8 mouse cellular contexts compared by ENCODE assay signal in genomic region chr17:23677236-23677679, GRCm38 (mm10). TPM values are rescaled to one million over a fixed set of nuclear protein-coding genes. Genes with fewer than 3 reads are reported as not detected.
A peak's percentile ranks its signal among the peaks of the same experiment; 100 is the strongest.
DNase-seq lines count a peak whose midpoint lies in the region; ATAC-seq lines count a peak whose summit lies in the region.

Gene Tnfrsf12a (minus strand): TSS chr17:23677468.

- H3K9ac ChIP-seq in forebrain, embryonic 13.5 days: peak within 1 kb of the TSS; percentile 69
- peak within 1 kb of the TSS; percentile 64 for H3K9ac ChIP-seq in lung, embryonic 16.5 days (ENCODE audit: low read length)

- peaks cover 69% of the 10 kb centered on the region for H3K27me3 ChIP-seq in forebrain, embryonic 13.5 days
- H3K27me3 ChIP-seq in lung, embryonic 16.5 days (ENCODE audit: control insufficient read depth, insufficient read depth, low read depth, low read length): peaks cover 31% of the 10 kb centered on the region

- H3K9me3 ChIP-seq in forebrain, embryonic 13.5 days (replicated peaks): no peaks in the 10 kb centered on the region
- no peaks in the 10 kb centered on the region for H3K9me3 ChIP-seq in lung, embryonic 16.5 days (ENCODE audit: control insufficient read depth, low read length)

- H3K4me2 ChIP-seq in forebrain, embryonic 13.5 days: peak within 1 kb of the TSS; percentile 91
- peak within 1 kb of the TSS; percentile 74 for H3K4me2 ChIP-seq in lung, embryonic 16.5 days (ENCODE audit: low read depth, low read length)

- intact Hi-C loops in heart, postnatal 10 days (cut with DNase I): loop anchor here (1.0 kb wide), 1 partner anchor 22 kb away; no protein-coding TSS in a partner anchor

- DNase-seq in ES-CJ7 (ENCODE audit: low read depth, low spot score): peak; percentile 79
- DNase-seq in c-Kit-positive CD71-positive TER-119-positive erythroid progenitor cells, embryonic 14.5 days (ENCODE audit: low spot score): peak; percentile 74
- DNase-seq in heart, postnatal 10 days: peak; percentile 89 to 90
- peak; percentile 68 to 78 for DNase-seq in layer of hippocampus, adult 18-20 months (ENCODE audit: low spot score in 2 of 2)
- peak; percentile 76 for DNase-seq in ovary, adult 18-20 months (ENCODE audit: low spot score)
- DNase-seq in thymus, postnatal 0 days (ENCODE audit: low spot score): peak; percentile 91

- no peak within 1 kb of the TSS for H3K27ac ChIP-seq in forebrain, embryonic 13.5 days
- peak within 1 kb of the TSS; percentile 47 for H3K27ac ChIP-seq in lung, embryonic 16.5 days (ENCODE audit: low read length)

- ATAC-seq in forebrain, embryonic 13.5 days: peak; percentile 42
- ATAC-seq in lung, embryonic 16.5 days (ENCODE audit: low read depth): peak; percentile 65

- under 1% methylated on average over 34 of the region's 34 CpGs for WGBS in forebrain, embryonic 13.5 days
- WGBS in lung, embryonic 16.5 days: under 1% methylated on average over 34 of the region's 34 CpGs

- peaks cover 49% of the 10 kb centered on the region for H3K4me1 ChIP-seq in forebrain, embryonic 13.5 days
- peaks cover 48% of the 10 kb centered on the region for H3K4me1 ChIP-seq in lung, embryonic 16.5 days (replicated peaks; ENCODE audit: control insufficient read depth, insufficient read depth, low read length)

- H3K4me3 ChIP-seq in forebrain, embryonic 13.5 days: peak within 1 kb of the TSS; percentile 49
- peak within 1 kb of the TSS; percentile 54 for H3K4me3 ChIP-seq in lung, embryonic 16.5 days (ENCODE audit: low read length)

- H3K36me3 ChIP-seq in forebrain, embryonic 13.5 days (ENCODE audit: poor library complexity, severe bottlenecking): no peaks in the 10 kb centered on the region
- no peaks in the 10 kb centered on the region for H3K36me3 ChIP-seq in lung, embryonic 16.5 days (ENCODE audit: control insufficient read depth, insufficient read depth, low read length)

RNA-seq across cellular contexts. Expression of gene Tnfrsf12a, which starts in this region (rescaled TPM):
- 3.8 and 5.5 TPM in 2 replicates for polyA plus RNA-seq in forebrain, embryonic 13.5 days (2015; fragmentation: Nextera tagmentation; extraction: Ambion mirVana)
- 100 to 1,000 TPM; 138 to 142 TPM for total RNA-seq in heart, postnatal 10 days (2021)
- 1 to 10 TPM; 6.4 to 7.0 TPM for total RNA-seq in layer of hippocampus, adult 18-20 months (2021)
- polyA plus RNA-seq in lung, embryonic 16.5 days (2015; fragmentation: Nextera tagmentation; extraction: Ambion mirVana): 22.0 and 23.1 TPM in 2 replicates
- polyA plus RNA-seq in thymus, postnatal 0 days (2015; fragmentation: Nextera tagmentation; extraction: Ambion mirVana): 6.0 and 9.4 TPM in 2 replicates

Comparison
In these comparisons a context has a peak if more than half of its experiments do, and no peak if none do; other contexts are left out.
1. RNA of gene Tnfrsf12a (total RNA-seq): 138 to 142 TPM in heart, postnatal 10 days; 6.4 to 7.0 TPM in layer of hippocampus, adult 18-20 months; every median in the first group is over 10 times any median in the second.
2. Peak in every context shown above with its lines, with median percentiles within 50 percentile points of each other: DNase-seq.